Mouse (Mus musculus) CH12.LX (cell line): ENCODE measurements around the gene Ednrb. TPM values are rescaled to one million over a fixed set of nuclear protein-coding genes. Genes with fewer than 3 reads are reported as not detected.

Experiments
- DNase-seq: peaks from one replicate; pipeline ENCODE4 v3.0.0-alpha.2; 2013; ENCODE audit errors: extremely low read depth
- H3K27ac ChIP-seq: 2 replicates; pipeline ENCODE4 v1.5.1; 2012; ENCODE audit warnings: low read depth, mild to moderate bottlenecking, control low read depth, moderate library complexity; ENCODE audit not compliant: insufficient read depth
- H3K27me3 ChIP-seq: replicated peaks from 2 replicates; pipeline ENCODE3; 2012; ENCODE audit warnings: inconsistent platforms
- H3K36me3 ChIP-seq, 2 experiments: replicated peaks in 1 of 2; 2 replicates each; pipeline versions ENCODE3 to v1.6.1; 2012; ENCODE audit warnings: inconsistent platforms in 1 of 2, low read length in 1 of 2, mild to moderate bottlenecking in 1 of 2, mixed read lengths in 1 of 2, moderate library complexity in 1 of 2; ENCODE audit not compliant: control insufficient read depth in 1 of 2, insufficient read depth in 1 of 2
- H3K4me1 ChIP-seq, 2 experiments: 2 replicates each; pipeline ENCODE4 v1.6.1; 2012; ENCODE audit warnings: inconsistent platforms in 1 of 2, moderate library complexity in 1 of 2; ENCODE audit not compliant: insufficient read depth in 2 of 2, control insufficient read depth in 1 of 2
- H3K4me2 ChIP-seq: 2 replicates; pipeline ENCODE4 v1.6.1; 2012; ENCODE audit warnings: low read depth, mild to moderate bottlenecking, control low read depth; ENCODE audit not compliant: poor library complexity, insufficient read depth, severe bottlenecking
- H3K4me3 ChIP-seq, 3 experiments: fragments of 150-350 bp in 1 of 3; sonication (generic) in 1 of 3; replicated peaks in 1 of 3; 2 replicates each; pipeline versions ENCODE3 to v1.5.1; 2011 to 2012; ENCODE audit warnings: low read depth in 2 of 3, low read length in 2 of 3, mild to moderate bottlenecking in 2 of 3, moderate library complexity in 2 of 3, control low read depth in 1 of 3, improper control_type of control experiment in 1 of 3, inconsistent platforms in 1 of 3, mixed read lengths in 1 of 3; ENCODE audit not compliant: poor library complexity in 1 of 3
- H3K79me2 ChIP-seq: replicated peaks from 2 replicates; pipeline ENCODE4 v1.6.1; 2012; ENCODE audit warnings: mild to moderate bottlenecking, moderate library complexity; ENCODE audit not compliant: control insufficient read depth, poor library complexity, insufficient read depth, severe bottlenecking; ENCODE audit errors: extremely low read depth
- H3K9ac ChIP-seq: 2 replicates; pipeline ENCODE4 v1.6.1; 2012; ENCODE audit warnings: low read depth, mild to moderate bottlenecking, control low read depth, moderate library complexity; ENCODE audit not compliant: insufficient read depth
- H3K9me3 ChIP-seq: replicated peaks from 2 replicates; pipeline ENCODE3; 2012; ENCODE audit warnings: low read length, inconsistent platforms, mixed read lengths
- BHLHE40 ChIP-seq: IDR thresholded peaks from 2 replicates; pipeline ENCODE4 v1.6.1; 2011; ENCODE audit warnings: mild to moderate bottlenecking, low read depth, low read length, improper control_type of control experiment
- CHD1 ChIP-seq: IDR thresholded peaks from 2 replicates; pipeline ENCODE4 v1.6.1; 2012; ENCODE audit warnings: low read depth, low read length, improper control_type of control experiment, inconsistent platforms
- CHD2 ChIP-seq: IDR thresholded peaks from 2 replicates; pipeline ENCODE4 v1.6.1; 2011; ENCODE audit warnings: low read length, improper control_type of control experiment
- ELF1 ChIP-seq: IDR thresholded peaks from 2 replicates; pipeline ENCODE4 v1.6.1; 2014; ENCODE audit warnings: low read depth, mild to moderate bottlenecking, inconsistent platforms, low read length, improper control_type of control experiment
- EP300 ChIP-seq: IDR thresholded peaks from 2 replicates; pipeline ENCODE4 v1.6.1; 2011; ENCODE audit warnings: low read length, improper control_type of control experiment
- ETS1 ChIP-seq: conservative IDR thresholded peaks from 2 replicates; pipeline ENCODE4 v1.6.1; 2012; ENCODE audit warnings: low read depth, mild to moderate bottlenecking, inconsistent platforms, low read length, improper control_type of control experiment, moderate library complexity
- JUND ChIP-seq: conservative IDR thresholded peaks from 2 replicates; pipeline ENCODE4 v1.6.1; 2011; ENCODE audit warnings: low read depth, low read length, improper control_type of control experiment
- MAFK ChIP-seq: IDR thresholded peaks from 2 replicates; pipeline ENCODE4 v1.6.1; 2011; ENCODE audit warnings: low read length, improper control_type of control experiment; ENCODE audit not compliant: insufficient replicate concordance
- MAX ChIP-seq: IDR thresholded peaks from 2 replicates; pipeline ENCODE4 v1.6.1; 2011; ENCODE audit warnings: low read length, improper control_type of control experiment
- MAZ ChIP-seq: IDR thresholded peaks from 2 replicates; pipeline ENCODE4 v1.6.1; 2012; ENCODE audit warnings: low read depth, mild to moderate bottlenecking, inconsistent platforms, low read length, improper control_type of control experiment, moderate library complexity
- MEF2A ChIP-seq: IDR thresholded peaks from 2 replicates; pipeline ENCODE4 v1.6.1; 2014; ENCODE audit warnings: low read depth, mild to moderate bottlenecking, inconsistent platforms, low read length, improper control_type of control experiment, borderline replicate concordance
- MXI1 ChIP-seq: IDR thresholded peaks from 2 replicates; pipeline ENCODE4 v1.6.1; 2011; ENCODE audit warnings: mild to moderate bottlenecking, low read depth, low read length, improper control_type of control experiment
- MYC ChIP-seq: IDR thresholded peaks from 2 replicates; pipeline ENCODE4 v1.6.1; 2011; ENCODE audit warnings: low read depth, mild to moderate bottlenecking, improper control_type of control experiment, low read length
- NELFE ChIP-seq: IDR thresholded peaks from 2 replicates; pipeline ENCODE4 v1.6.1; 2011; ENCODE audit warnings: low read depth, low read length, improper control_type of control experiment
- NRF1 ChIP-seq: IDR thresholded peaks from 2 replicates; pipeline ENCODE4 v1.6.1; 2014; ENCODE audit warnings: low read depth, mild to moderate bottlenecking, inconsistent platforms, low read length, improper control_type of control experiment, moderate library complexity
- PAX5 ChIP-seq: IDR thresholded peaks from 2 replicates; pipeline ENCODE4 v1.6.1; 2012; ENCODE audit warnings: low read length, inconsistent platforms, mixed read lengths
- POLR2A ChIP-seq: IDR thresholded peaks from 2 replicates; pipeline ENCODE4 v1.6.1; 2011; ENCODE audit warnings: low read depth, mild to moderate bottlenecking, improper control_type of control experiment, low read length
- POLR2AphosphoS2 ChIP-seq: IDR thresholded peaks from 2 replicates; pipeline ENCODE4 v1.6.1; 2011; ENCODE audit warnings: low read depth, low read length, improper control_type of control experiment
- RCOR1 ChIP-seq: conservative IDR thresholded peaks from 2 replicates; pipeline ENCODE4 v1.6.1; 2012; ENCODE audit warnings: low read depth, mild to moderate bottlenecking, inconsistent platforms, low read length, improper control_type of control experiment
- SIN3A ChIP-seq: IDR thresholded peaks from 2 replicates; pipeline ENCODE4 v1.6.1; 2012; ENCODE audit warnings: low read length, improper control_type of control experiment, inconsistent platforms
- UBTF ChIP-seq: IDR thresholded peaks from 2 replicates; pipeline ENCODE4 v1.6.1; 2012; ENCODE audit warnings: low read depth, mild to moderate bottlenecking, inconsistent platforms, low read length, improper control_type of control experiment, moderate library complexity
- USF2 ChIP-seq: conservative IDR thresholded peaks from 2 replicates; pipeline ENCODE4 v1.6.1; 2011; ENCODE audit warnings: low read depth, low read length, improper control_type of control experiment
- dilution Hi-C: fragments of 300-500 bp; cut with MboI; formaldehyde crosslinking; loops from 2 replicates; pipeline ENCODE4 v1.14.3; 2020; ENCODE audit warnings: low sequenced_read_pairs; ENCODE audit not compliant: extremely low pct_unique_long_range_greater_than_20kb, extremely low pct_ligation_motif_present
- in situ Hi-C: fragments of 300-500 bp; cut with MboI; formaldehyde crosslinking; loops from 3 replicates; pipeline ENCODE4 v1.14.3; 2019; ENCODE audit warnings: low sequenced_read_pairs, low pct_ligation_motif_present, low pct_unique_long_range_greater_than_20kb, mixed read lengths
- polyA plus RNA-seq: library from polyadenylated mRNA; unstranded; fragments of >175 nt; gene quantifications from 2 replicates; pipeline ENCODE4 v1.2.1, GENCODE M21; 2012; ENCODE audit warnings: low read depth; ENCODE audit not compliant: insufficient read length
- total RNA-seq, 2 experiments: library from RNA; depleted of rRNA; stranded (reverse); fragments of 300-350 nt in 1 of 2; fragments of >200 nt in 1 of 2; gene quantifications; 2 replicates each; pipeline ENCODE4 v1.2.3; 2012 to 2014

Ednrb gene
- total and polyA plus RNA-seq, 3 experiments = not detected

DNA sequence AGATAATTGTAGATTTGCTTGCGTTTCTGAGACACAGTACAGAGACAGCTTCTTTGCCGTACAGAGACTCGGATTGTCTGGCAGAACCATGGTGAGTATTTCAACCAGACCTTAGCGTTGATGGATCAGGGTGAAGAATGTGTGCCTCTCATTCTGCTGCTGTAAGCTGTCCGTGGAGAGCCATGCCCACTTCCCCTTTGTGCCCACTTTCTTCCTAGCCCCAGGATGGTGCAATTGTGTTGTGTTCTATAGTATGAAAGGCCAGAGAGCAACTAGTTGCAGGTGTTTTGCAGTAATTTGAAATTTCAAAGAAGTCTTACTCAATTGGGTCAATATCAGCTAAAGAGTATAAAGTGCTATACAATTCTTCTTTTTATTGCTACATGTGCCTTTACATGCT lies 50.8 kb downstream of the Ednrb start:
- dilution Hi-C loops = no loop called here
- no peak overlapping the region for H3K4me3 ChIP-seq
- H3K36me3 ChIP-seq = no peaks in the 10 kb centered on the region
- H3K4me2 ChIP-seq = no peak overlapping the region
- H3K9ac ChIP-seq = no peak overlapping the region
- H3K27ac ChIP-seq = no peak overlapping the region
- H3K9me3 ChIP-seq = no peaks in the 10 kb centered on the region
- H3K27me3 ChIP-seq = no peaks in the 10 kb centered on the region
- no peaks in the 10 kb centered on the region for H3K79me2 ChIP-seq
- H3K4me1 ChIP-seq = no peaks in the 10 kb centered on the region
- in situ Hi-C loops = no loop called here
- TF ChIP-seq MAX = no peak
- no peak for TF ChIP-seq MXI1
- TF ChIP-seq USF2 = no peak
- no peak for TF ChIP-seq NELFE
- DNase-seq = no peak

- dilution Hi-C loops = no loop called here
- no peak overlapping the region for H3K4me3 ChIP-seq
- no peaks in the 10 kb centered on the region for H3K36me3 ChIP-seq
- no peaks in the 10 kb centered on the region for H3K27me3 ChIP-seq
- in situ Hi-C loops = no loop called here
- no peak overlapping the region for H3K9ac ChIP-seq
- no peak overlapping the region for H3K27ac ChIP-seq
- TF ChIP-seq MAZ (no peak), NRF1 (no peak), PAX5 (no peak), BHLHE40 (no peak), CHD1 (no peak), USF2 (no peak), MAFK (no peak), EP300 (no peak), ELF1 (no peak), MEF2A (no peak), JUND (no peak), NELFE (no peak), RCOR1 (no peak), POLR2A (no peak), POLR2AphosphoS2 (no peak), UBTF (no peak), SIN3A (no peak), ETS1 (no peak), MYC (no peak), CHD2 (no peak)
- TF ChIP-seq, all 38 proteins: peak for 0
- H3K9me3 ChIP-seq = no peaks in the 10 kb centered on the region
- H3K79me2 ChIP-seq = no peaks in the 10 kb centered on the region
- H3K4me1 ChIP-seq = no peaks in the 10 kb centered on the region
- no peak overlapping the region for H3K4me2 ChIP-seq
- DNase-seq = no peak
Measured at GRCm38 (mm10) chr14:103792726-103793125, 51.5 kb downstream of the Ednrb start.
